Mouse (Mus musculus): ENCODE data around the gene Sult1a1. TPM values are rescaled to one million over a fixed set of nuclear protein-coding genes. Genes with fewer than 3 reads are reported as not detected.

Gene Sult1a1
- polyA plus RNA-seq, 1 experiment from 2014 or later, result 1.1 TPM

DNA sequence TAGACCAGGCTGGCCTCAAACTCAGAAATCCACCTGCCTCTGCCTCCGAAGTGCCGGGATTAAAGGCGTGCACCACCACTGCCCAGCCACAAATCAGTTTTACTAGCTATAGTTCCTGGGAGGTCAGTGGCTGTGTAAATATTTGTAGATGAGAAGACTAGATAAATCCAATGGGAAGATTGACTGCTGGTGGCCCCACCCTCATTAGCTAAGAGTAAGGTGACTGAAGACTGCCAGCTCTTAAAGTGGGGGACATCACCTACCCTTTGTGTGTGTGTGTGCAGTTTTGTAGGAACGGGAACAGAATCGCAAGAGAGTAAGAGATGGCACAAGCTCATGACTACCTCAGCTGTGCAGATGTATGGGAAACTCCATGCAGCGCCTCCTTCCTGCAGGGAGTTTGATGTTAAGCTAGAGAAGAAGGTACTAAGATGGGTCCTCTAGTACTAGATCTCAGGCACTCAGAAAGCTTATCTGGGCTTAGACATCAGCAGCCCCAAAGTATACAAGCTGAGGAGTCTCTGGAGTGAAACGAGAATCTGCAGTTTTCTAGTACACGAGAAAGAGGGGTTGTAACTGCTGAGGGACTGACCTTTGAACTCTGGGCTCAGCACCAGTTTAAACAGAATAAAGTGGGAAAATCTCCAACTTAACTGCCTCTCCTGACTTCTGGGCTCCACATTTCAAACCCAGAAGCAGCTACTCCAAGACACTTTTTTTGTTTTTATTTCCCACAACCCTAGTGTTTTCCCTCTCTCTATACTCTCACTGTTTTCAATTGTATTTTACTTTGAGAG is 2.5 kb upstream of the Sult1a1 start:
- peaks cover 10% of the 10 kb centered on the region; the same call in 1 of the 2 replicates for H3K36me3 ChIP-seq
- 83% methylated on average over 8 of the region's 8 CpGs for WGBS
- no peak for ATAC-seq (ENCODE audit: low FRiP score, low read depth)
- H3K9me3 ChIP-seq, result no peaks in the 10 kb centered on the region
- no peak overlapping the region for H3K27ac ChIP-seq (replicated peaks)
- H3K27me3 ChIP-seq, result no peaks in the 10 kb centered on the region
- H3K4me2 ChIP-seq (replicated peaks), result no peak overlapping the region
- no peak overlapping the region for H3K4me3 ChIP-seq
- H3K4me1 ChIP-seq, result no peaks in the 10 kb centered on the region
- H3K9ac ChIP-seq (replicated peaks), result no peak overlapping the region

DNA sequence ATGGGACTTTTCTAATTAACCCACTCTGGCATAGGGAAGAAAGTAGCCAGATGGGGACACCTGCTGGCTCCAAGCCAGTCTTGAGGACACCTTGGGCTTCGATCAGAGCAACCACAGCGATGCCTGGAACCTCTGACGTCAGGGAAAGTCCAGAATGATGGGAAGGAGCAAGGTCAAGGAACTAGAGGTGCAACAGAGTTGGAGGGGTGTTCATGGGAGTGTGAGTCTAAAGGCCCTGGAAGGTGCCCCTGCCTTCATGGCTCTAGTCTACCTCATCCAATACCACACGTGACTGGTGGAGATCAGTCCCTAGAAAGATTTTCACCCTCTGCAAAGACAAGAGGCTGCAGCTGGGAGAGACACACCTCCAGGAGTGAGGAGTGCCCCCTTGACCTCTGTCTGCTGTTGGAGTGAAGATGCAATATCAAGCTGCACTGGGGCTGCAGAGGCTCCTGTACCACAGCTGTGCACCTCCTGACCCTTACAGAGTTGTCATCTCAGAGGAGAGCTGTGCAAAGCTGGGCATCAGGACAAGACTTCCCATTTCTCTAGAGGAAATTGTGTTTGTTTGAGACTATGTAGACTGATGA is 494 bp upstream of the Sult1a1 start:
- H3K27me3 ChIP-seq, result no peaks in the 10 kb centered on the region
- H3K4me3 ChIP-seq, result no peak overlapping the region
- no peak overlapping the region for H3K4me2 ChIP-seq (replicated peaks)
- peaks cover 27% of the 10 kb centered on the region for H3K36me3 ChIP-seq
- WGBS, result 82% methylated on average over 4 of the region's 4 CpGs
- H3K27ac ChIP-seq (replicated peaks), result no peak overlapping the region
- no peak for ATAC-seq (ENCODE audit: low FRiP score, low read depth)
- H3K9me3 ChIP-seq, result no peaks in the 10 kb centered on the region
- H3K9ac ChIP-seq (replicated peaks), result no peak overlapping the region
- no peaks in the 10 kb centered on the region for H3K4me1 ChIP-seq

DNA sequence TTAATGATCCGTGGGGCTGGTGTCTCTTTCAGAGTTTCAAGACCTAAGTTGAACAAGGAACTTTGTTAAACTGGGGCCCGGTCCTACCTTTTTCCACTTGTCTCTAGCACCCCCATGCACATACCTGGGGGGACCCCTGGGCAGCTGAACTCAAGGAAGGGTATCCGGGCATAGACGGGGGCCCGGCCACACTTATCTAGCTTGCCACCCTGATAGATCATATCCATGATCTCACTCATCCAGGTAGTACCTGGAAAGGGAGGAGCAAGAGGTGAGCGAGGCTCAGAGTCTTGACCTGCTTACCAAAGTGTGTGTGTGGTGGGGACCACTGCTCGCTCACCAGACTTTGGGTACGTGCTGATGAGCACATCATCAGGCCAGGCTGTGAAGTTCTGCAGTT is 1.1 kb downstream of the Sult1a1 start:
- no peak for ATAC-seq (ENCODE audit: low FRiP score, low read depth)
- 94% methylated on average over 8 of the region's 8 CpGs for WGBS
- no peaks in the 10 kb centered on the region for H3K27me3 ChIP-seq
- H3K36me3 ChIP-seq, result peaks cover 40% of the 10 kb centered on the region
- H3K4me1 ChIP-seq, result no peaks in the 10 kb centered on the region
- H3K27ac ChIP-seq (replicated peaks), result no peak overlapping the region
- H3K4me2 ChIP-seq (replicated peaks), result no peak overlapping the region
- no peak overlapping the region for H3K4me3 ChIP-seq
- H3K9ac ChIP-seq (replicated peaks), result no peak overlapping the region
- no peaks in the 10 kb centered on the region for H3K9me3 ChIP-seq

DNA sequence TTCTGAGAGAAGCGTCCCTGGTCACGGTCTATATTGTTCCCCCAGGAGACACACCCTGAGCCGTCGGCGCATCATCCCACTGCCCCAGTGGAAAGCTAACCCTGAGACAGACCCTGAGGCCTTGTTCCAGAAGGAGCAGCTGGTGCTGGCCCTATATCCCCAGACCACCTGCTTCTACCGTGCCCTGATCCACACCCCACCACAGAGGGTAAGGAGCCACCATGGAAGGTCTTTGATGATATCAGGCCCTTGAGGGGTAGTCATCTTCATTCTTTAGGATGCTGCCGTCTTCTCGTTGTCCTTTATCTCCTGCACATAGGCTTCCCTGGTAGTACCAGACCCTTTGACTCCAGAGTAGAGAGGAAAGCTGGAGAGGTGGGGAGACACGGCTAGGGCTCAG is 4.1 kb downstream of the Sult1a1 start:
- WGBS, result 94% methylated on average over 9 of the region's 9 CpGs
- Histone ChIP-seq H3K36me3 (peaks cover 49% of the 10 kb centered on the region), H3K4me3 (no peak overlapping the region), H3K27ac (replicated peaks) (no peak overlapping the region), H3K27me3 (no peaks in the 10 kb centered on the region), H3K9me3 (no peaks in the 10 kb centered on the region), H3K4me2 (replicated peaks) (no peak overlapping the region), H3K9ac (replicated peaks) (no peak overlapping the region), H3K4me1 (no peaks in the 10 kb centered on the region)
- no peak for ATAC-seq (ENCODE audit: low FRiP score, low read depth)

DNA sequence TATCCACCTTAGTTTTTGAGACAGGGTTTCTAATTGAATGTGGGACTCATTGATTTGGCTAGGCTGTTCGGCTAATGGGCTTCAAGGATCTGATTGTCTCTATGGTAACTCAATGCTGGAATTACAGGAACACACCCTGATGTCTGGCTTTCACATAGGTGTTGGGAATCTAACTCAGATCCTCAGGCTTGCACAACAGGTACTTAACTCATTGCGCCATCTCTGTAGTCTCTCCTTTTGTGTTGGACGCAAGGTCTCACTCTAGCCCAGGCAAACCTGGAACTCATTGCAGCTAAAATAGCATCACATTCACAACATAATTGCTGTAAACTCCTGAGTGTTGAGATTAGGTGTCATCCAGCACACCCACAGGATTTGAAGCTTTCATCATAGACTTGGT is 6.1 kb downstream of the Sult1a1 start:
- Histone ChIP-seq H3K4me2 (replicated peaks) (no peak overlapping the region), H3K9ac (replicated peaks) (no peak overlapping the region), H3K9me3 (no peaks in the 10 kb centered on the region), H3K4me3 (no peak overlapping the region), H3K27ac (replicated peaks) (no peak overlapping the region), H3K36me3 (peaks cover 63% of the 10 kb centered on the region), H3K4me1 (no peaks in the 10 kb centered on the region), H3K27me3 (no peaks in the 10 kb centered on the region)
- 87% methylated on average over 3 of the region's 3 CpGs for WGBS
- ATAC-seq (ENCODE audit: low FRiP score, low read depth), result no peak

DNA sequence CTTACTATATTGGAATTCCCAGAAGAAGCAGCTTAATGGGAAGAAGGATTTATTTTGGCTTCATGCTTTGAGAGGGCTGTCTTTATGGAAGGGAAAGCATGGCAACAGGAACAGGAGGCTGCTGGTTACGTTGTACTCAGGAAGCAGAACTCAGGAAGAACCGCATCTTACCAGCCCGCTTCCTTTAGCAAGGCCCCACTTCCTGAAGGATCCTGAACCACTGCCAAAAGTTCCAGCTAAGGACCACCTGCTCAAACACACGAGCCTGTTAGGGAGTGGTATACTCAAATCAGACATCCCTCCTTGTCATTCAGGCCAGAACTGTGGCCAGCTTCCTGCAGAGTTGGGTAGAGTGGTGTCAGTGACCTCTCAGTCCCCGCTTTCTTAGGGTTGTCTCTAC is 7.8 kb downstream of the Sult1a1 start:
- Histone ChIP-seq H3K9me3 (no peaks in the 10 kb centered on the region), H3K36me3 (peaks cover 72% of the 10 kb centered on the region), H3K27ac (replicated peaks) (no peak overlapping the region), H3K27me3 (no peaks in the 10 kb centered on the region), H3K4me2 (replicated peaks) (no peak overlapping the region), H3K4me3 (no peak overlapping the region), H3K9ac (replicated peaks) (no peak overlapping the region), H3K4me1 (no peaks in the 10 kb centered on the region)
- 90% methylated on average over 5 of the region's 5 CpGs for WGBS
- no peak for ATAC-seq (ENCODE audit: low FRiP score, low read depth)

DNA sequence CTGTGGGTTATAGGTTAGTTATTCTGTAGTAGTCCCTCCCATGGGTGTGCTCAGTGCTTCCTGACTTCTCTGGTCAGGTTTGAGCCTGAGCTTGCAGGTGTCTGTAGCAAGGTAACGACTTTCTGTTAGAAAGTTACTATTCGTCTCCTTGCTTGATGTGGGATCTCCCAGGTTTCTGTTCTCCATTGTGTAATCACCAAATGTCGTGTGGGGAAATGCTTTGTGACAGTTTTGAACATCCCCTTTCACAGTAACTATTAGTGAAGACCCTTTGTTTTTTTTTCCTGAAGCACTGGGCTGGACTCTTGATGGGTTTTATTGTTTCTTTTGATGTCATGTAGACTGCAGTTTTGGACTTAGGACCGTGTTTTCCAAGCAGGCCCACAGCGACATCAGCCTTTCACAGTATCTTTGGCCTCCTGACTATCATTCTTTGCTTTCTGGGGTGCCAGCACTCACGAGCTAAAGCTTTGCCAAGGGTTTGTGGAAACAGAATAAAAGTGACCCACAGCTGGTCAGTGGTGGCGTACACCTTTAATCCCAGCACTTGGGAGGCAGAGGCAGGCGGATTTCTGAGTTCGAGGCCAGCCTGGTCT is 8.6 kb downstream of the Sult1a1 start:
- 92% methylated on average over 9 of the region's 9 CpGs for WGBS
- Histone ChIP-seq H3K27me3 (no peaks in the 10 kb centered on the region), H3K4me1 (no peaks in the 10 kb centered on the region), H3K9me3 (no peaks in the 10 kb centered on the region), H3K27ac (replicated peaks) (no peak overlapping the region), H3K4me3 (no peak overlapping the region), H3K4me2 (replicated peaks) (no peak overlapping the region), H3K36me3 (peaks cover 71% of the 10 kb centered on the region), H3K9ac (replicated peaks) (no peak overlapping the region)
- ATAC-seq (ENCODE audit: low FRiP score, low read depth), result no peak

DNA sequence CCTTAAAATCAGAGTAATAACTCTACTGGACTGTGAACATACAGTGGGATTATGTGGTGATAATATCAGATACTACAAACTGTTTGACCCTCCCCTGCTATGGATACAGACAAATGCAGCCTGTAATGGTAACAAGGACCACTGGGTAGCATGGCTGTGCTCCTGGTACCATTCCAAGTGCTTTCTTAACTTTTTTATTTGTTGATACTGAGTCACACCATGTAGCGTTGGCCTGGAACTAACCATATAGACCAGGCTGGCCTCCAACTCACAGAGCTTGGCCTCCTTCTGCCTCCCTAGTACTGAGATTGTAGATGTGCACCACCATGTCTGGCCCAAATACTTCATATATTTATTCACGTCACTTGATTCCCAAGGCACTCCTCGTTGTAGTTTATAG is 11.0 kb downstream of the Sult1a1 start:
- Histone ChIP-seq H3K9ac (replicated peaks) (no peak overlapping the region), H3K4me2 (replicated peaks) (no peak overlapping the region), H3K4me3 (no peak overlapping the region), H3K27me3 (no peaks in the 10 kb centered on the region), H3K36me3 (peaks cover 56% of the 10 kb centered on the region), H3K27ac (replicated peaks) (no peak overlapping the region), H3K9me3 (no peaks in the 10 kb centered on the region), H3K4me1 (no peaks in the 10 kb centered on the region)
- 94% methylated on average over 3 of the region's 3 CpGs for WGBS
- no peak for ATAC-seq (ENCODE audit: low FRiP score, low read depth)

DNA sequence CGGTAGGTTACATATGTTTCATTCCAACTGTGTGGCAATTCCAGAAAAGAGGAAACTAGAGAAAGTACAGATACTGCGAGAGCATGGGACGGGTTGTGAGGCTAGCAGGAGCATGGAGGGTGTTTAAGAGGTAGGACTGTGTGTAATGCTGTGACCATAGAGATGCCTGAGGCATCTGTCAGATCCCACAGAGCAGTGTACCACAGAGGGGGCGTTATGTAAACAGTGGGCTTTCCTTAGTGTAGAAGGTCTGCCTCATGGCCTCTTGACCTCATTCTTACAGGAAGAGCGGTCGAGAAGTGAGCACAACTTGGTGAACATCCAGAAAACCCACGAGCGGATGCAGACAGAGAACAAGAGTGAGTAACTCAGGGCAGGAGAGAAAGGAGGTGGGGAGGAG is 12.6 kb downstream of the Sult1a1 start:
- Histone ChIP-seq H3K4me3 (no peak overlapping the region), H3K9me3 (no peaks in the 10 kb centered on the region), H3K4me1 (no peaks in the 10 kb centered on the region), H3K36me3 (peaks cover 50% of the 10 kb centered on the region), H3K27me3 (no peaks in the 10 kb centered on the region), H3K4me2 (replicated peaks) (no peak overlapping the region), H3K27ac (replicated peaks) (no peak overlapping the region), H3K9ac (replicated peaks) (no peak overlapping the region)
- ATAC-seq (ENCODE audit: low FRiP score, low read depth), result no peak
- WGBS, result 80% methylated on average over 8 of the region's 8 CpGs

DNA sequence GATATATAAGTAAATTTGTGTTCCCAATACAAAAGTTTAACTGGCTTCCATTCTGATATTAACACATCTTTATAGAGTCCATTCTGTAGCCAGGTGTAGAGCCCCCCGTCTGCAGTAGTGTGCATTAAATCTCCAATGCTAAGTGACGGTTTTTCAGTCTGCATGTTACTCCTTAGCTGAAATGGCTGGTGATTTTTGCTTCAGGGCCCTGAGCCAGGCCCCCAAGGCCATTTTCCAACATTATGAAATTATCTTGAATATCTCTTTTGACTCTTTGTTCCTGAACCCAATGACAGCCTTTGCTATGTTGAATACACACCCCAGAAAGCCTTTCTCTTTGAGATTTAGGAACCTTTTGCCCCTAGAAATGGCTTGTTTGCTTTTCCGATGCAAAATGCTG is 16.5 kb downstream of the Sult1a1 start:
- Histone ChIP-seq H3K36me3 (peaks cover 25% of the 10 kb centered on the region), H3K9me3 (no peaks in the 10 kb centered on the region), H3K4me1 (no peaks in the 10 kb centered on the region), H3K27me3 (no peaks in the 10 kb centered on the region), H3K27ac (replicated peaks) (no peak overlapping the region), H3K9ac (replicated peaks) (no peak overlapping the region), H3K4me2 (replicated peaks) (no peak overlapping the region), H3K4me3 (no peak overlapping the region)
- ATAC-seq (ENCODE audit: low FRiP score, low read depth), result no peak
- WGBS, result 76% methylated on average over 3 of the region's 3 CpGs

DNA sequence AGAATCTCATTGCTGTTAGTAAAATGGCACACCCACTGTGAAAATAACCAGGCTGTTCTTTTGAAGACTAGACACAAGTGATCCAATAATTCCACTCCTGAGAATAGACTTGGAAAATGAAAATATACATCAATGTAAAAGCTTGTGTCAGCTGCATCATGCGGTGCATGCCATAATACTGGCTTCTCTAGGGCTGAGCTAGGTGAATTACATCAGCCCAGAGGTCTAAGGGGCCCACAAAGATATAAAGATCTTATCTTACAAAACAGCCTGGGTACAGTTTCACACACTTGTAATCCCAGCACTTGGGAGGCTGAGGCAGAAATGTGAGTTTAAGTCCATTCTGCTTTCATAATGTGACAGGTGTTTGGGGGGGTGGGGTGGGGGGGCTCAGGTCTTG is 18.7 kb downstream of the Sult1a1 start:
- 93% methylated on average over 1 of the region's 1 CpGs for WGBS
- no peak overlapping the region for H3K4me3 ChIP-seq
- no peaks in the 10 kb centered on the region for H3K9me3 ChIP-seq
- H3K4me1 ChIP-seq, result no peaks in the 10 kb centered on the region
- H3K27ac ChIP-seq (replicated peaks), result no peak overlapping the region
- H3K9ac ChIP-seq (replicated peaks), result no peak overlapping the region
- 0 out of 2 replicates have a peak, but pooled peaks cover 5% of the 10 kb centered on the region for H3K36me3 ChIP-seq
- no peaks in the 10 kb centered on the region for H3K27me3 ChIP-seq
- ATAC-seq (ENCODE audit: low FRiP score, low read depth), result no peak
- H3K4me2 ChIP-seq (replicated peaks), result no peak overlapping the region

DNA sequence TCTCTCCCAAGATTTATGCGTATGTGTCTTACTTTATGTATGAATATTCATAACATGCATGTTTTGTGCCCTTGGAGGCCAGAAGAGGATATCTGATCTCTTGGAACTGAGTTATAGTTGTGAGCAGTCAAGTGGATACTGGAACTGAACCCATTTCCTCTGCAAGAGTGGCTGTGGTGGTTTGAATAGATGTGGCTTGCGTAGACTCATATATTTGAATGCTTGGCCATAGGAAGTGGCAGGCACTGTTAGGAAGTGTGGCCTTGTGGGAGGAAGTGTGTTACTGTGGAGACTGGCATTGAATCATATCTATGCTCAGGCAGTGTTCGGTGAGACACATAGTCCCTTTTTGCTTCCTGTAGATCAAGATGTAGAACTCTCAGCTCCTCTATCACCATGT is 20.5 kb downstream of the Sult1a1 start:
- no peak overlapping the region for H3K9ac ChIP-seq (replicated peaks)
- H3K27ac ChIP-seq (replicated peaks), result no peak overlapping the region
- no peaks in the 10 kb centered on the region for H3K4me1 ChIP-seq
- WGBS, result 92% methylated on average over 3 of the region's 3 CpGs
- H3K27me3 ChIP-seq, result no peaks in the 10 kb centered on the region
- ATAC-seq (ENCODE audit: low FRiP score, low read depth), result no peak
- no peaks in the 10 kb centered on the region for H3K36me3 ChIP-seq
- no peak overlapping the region for H3K4me2 ChIP-seq (replicated peaks)
- no peaks in the 10 kb centered on the region for H3K9me3 ChIP-seq
- H3K4me3 ChIP-seq, result no peak overlapping the region

Measured in midbrain, embryonic 12.5 days (tissue).